Mouse (Mus musculus): ENCODE results near the gene Atp1b1.

Atp1b1 gene

GRCm38 (mm10) chr1:164405385-164405802 is 52.8 kb downstream of the Atp1b1 start:
- DNase-seq (ENCODE audit: extremely low read depth, insufficient read length, low spot score) = no peak

GRCm38 (mm10) chr1:164399578-164399977 is 58.6 kb downstream of the Atp1b1 start:
- no peak for DNase-seq (ENCODE audit: extremely low read depth, insufficient read length, low spot score)

- DNase-seq (ENCODE audit: extremely low read depth, insufficient read length, low spot score) = no peak
Measured at GRCm38 (mm10) chr1:164397672-164398071, 60.5 kb downstream of the Atp1b1 start.

- no peak for DNase-seq (ENCODE audit: extremely low read depth, insufficient read length, low spot score)
Measured at GRCm38 (mm10) chr1:164395131-164395780, 62.9 kb downstream of the Atp1b1 start.

- DNase-seq (ENCODE audit: extremely low read depth, insufficient read length, low spot score) = no peak
Measured at GRCm38 (mm10) chr1:164392176-164392575, 66.0 kb downstream of the Atp1b1 start.

- DNase-seq (ENCODE audit: extremely low read depth, insufficient read length, low spot score) = no peak
Measured at GRCm38 (mm10) chr1:164389743-164390142, 68.4 kb downstream of the Atp1b1 start.

Data from 3134 (cell line).